Mouse (Mus musculus) bone marrow, adult 2 months (tissue): ENCODE results near the gene Trp63.

Source experiments
- CTCF ChIP-seq: fragments of 200-500 bp; IDR thresholded peaks from 2 replicates; pipeline ENCODE4 v1.5.1; 2011; ENCODE audit warnings: low read length, control low read depth; ENCODE audit not compliant: control insufficient read depth, insufficient read depth
- POLR2A ChIP-seq: fragments of 200-500 bp; IDR thresholded peaks from 2 replicates; pipeline ENCODE4 v1.6.1; 2011; ENCODE audit warnings: low read depth, mild to moderate bottlenecking, control low read depth, low read length, borderline replicate concordance; ENCODE audit not compliant: control insufficient read depth

GRCm38 (mm10) chr16:25842996-25843395, 159.4 kb downstream of the Trp63 start:
- no peak for TF ChIP-seq POLR2A
- no peak for TF ChIP-seq CTCF
